Mouse (Mus musculus): ENCODE measurements around the gene Tead4. TPM values are rescaled to one million over a fixed set of nuclear protein-coding genes. Genes with fewer than 3 reads are reported as not detected.
"Not testable (repeated sequence)": the region's sequence is repeated elsewhere in the genome, so short reads cannot be mapped to it uniquely, and the experiment has no call there.

Gene Tead4
- total and polyA plus RNA-seq, 3 experiments, result 0.98 to 3.7 (median 3.3) TPM

DNA sequence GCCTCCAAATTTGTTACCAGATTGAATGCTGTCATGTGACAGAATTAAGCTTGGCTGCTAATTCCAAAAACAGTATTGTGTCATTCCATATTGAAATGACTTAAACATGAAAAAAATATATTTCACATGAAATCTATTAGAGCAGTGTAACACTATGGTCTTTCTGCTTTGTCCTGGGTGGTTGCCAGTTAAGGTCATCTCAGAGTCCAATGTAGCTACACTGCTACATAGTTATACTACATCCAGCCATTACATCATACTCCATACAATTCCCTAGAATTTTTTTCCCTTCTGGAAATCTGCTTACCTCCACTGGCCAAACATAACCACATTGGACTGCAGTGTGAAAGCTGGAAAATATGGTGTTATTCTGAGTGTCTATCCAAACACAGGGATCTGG is 77.5 kb downstream of the Tead4 start:
- Histone ChIP-seq H3K9ac (ENCODE audit: low read depth, low read length) (no peak overlapping the region), H3K27ac (no peak overlapping the region), H3K27me3 (ENCODE audit: control insufficient read depth, insufficient read depth, low read length) (no peaks in the 10 kb centered on the region), H3K4me1 (ENCODE audit: control insufficient read depth, insufficient read depth, low read length) (no peaks in the 10 kb centered on the region), H3K36me3 (ENCODE audit: control insufficient read depth, insufficient read depth, low read length) (no peaks in the 10 kb centered on the region), H3K79me2 (replicated peaks; ENCODE audit: control insufficient read depth, insufficient read depth, low read length) (no peaks in the 10 kb centered on the region), H3K4me3 (no peak overlapping the region)
- intact Hi-C loops (cut with DNase I), result loop anchor here (10.0 kb wide), 1 partner anchor 262 kb away; no protein-coding TSS in a partner anchor
- no peak for DNase-seq
- TF ChIP-seq POLR2A (IDR thresholded peaks at IDR 0.05; ENCODE audit: insufficient read depth, low read depth, low read length), result no peak
- no peak for TF ChIP-seq EP300 (IDR thresholded peaks at IDR 0.05; ENCODE audit: insufficient read depth, low read depth, low read length)
- TF ChIP-seq CTCF (IDR thresholded peaks at IDR 0.05), result no peak

- H3K4me1 ChIP-seq (ENCODE audit: control insufficient read depth, insufficient read depth, low read length); H3K4me3 ChIP-seq; H3K27me3 ChIP-seq (ENCODE audit: control insufficient read depth, insufficient read depth, low read length); H3K27ac ChIP-seq; DNase-seq; H3K36me3 ChIP-seq (ENCODE audit: control insufficient read depth, insufficient read depth, low read length); H3K9ac ChIP-seq (ENCODE audit: low read depth, low read length); intact Hi-C loops (cut with DNase I); H3K79me2 ChIP-seq (replicated peaks; ENCODE audit: control insufficient read depth, insufficient read depth, low read length): not testable (repeated sequence)
- 91% methylated on average over 4 of the region's 4 CpGs for WGBS
Measured at GRCm38 (mm10) chr6:128215004-128215403, 85.6 kb downstream of the Tead4 start.

- not testable (repeated sequence) for H3K36me3 ChIP-seq (ENCODE audit: control insufficient read depth, insufficient read depth, low read length); H3K27ac ChIP-seq; DNase-seq
Measured at GRCm38 (mm10) chr6:128209199-128209598, 91.4 kb downstream of the Tead4 start.

DNA sequence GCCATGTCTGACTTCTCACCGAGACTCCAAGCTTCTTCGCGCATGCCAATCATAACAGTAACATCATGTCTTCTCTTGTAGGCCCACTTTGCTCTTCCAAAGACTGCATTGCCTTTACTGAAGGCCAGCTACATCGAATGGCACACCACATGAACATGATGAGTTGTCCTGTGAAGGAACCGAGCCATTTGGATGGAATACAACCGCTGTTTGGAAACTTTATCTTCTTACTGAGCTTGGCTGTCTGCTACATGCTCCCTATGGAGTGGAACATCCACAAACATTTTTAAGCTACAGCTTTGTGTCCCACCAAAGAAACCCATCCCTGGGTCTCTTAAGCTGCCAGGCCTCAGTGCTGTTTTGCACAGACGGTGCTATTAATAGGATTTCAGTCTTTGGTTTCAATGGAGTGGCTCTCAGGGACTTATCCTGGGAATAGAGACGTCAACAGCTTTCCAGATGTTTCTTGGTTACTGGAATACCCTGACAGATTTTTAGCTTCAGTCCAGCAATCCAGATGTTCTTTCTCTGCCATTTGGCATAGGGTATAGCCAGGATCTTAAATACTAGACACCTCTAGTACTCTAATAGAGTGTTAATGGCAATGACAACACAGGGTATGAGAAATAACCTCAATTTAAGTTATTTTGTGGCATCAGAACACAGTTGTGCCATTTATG is 92.0 kb downstream of the Tead4 start:
- no peak overlapping the region for H3K9ac ChIP-seq (ENCODE audit: low read depth, low read length)
- intact Hi-C loops (cut with DNase I), result loop anchor here (10.0 kb wide), 1 partner anchor 206 kb away; no protein-coding TSS in a partner anchor
- H3K79me2 ChIP-seq (replicated peaks; ENCODE audit: control insufficient read depth, insufficient read depth, low read length), result no peaks in the 10 kb centered on the region
- H3K36me3 ChIP-seq (ENCODE audit: control insufficient read depth, insufficient read depth, low read length), result no peaks in the 10 kb centered on the region
- H3K4me3 ChIP-seq, result no peak overlapping the region
- DNase-seq, result no peak
- no peak overlapping the region for H3K27ac ChIP-seq
- H3K27me3 ChIP-seq (ENCODE audit: control insufficient read depth, insufficient read depth, low read length), result no peaks in the 10 kb centered on the region
- H3K4me1 ChIP-seq (ENCODE audit: control insufficient read depth, insufficient read depth, low read length), result no peaks in the 10 kb centered on the region; the same call in 1 of the 2 replicates
- TF ChIP-seq EP300 (IDR thresholded peaks at IDR 0.05; ENCODE audit: insufficient read depth, low read depth, low read length), result no peak
- no peak for TF ChIP-seq POLR2A (IDR thresholded peaks at IDR 0.05; ENCODE audit: insufficient read depth, low read depth, low read length)
- TF ChIP-seq CTCF (IDR thresholded peaks at IDR 0.05), result no peak
- WGBS, result 67% methylated on average over 8 of the region's 8 CpGs

More at GRCm38 (mm10) chr6:128209199-128209598, 91.4 kb downstream of the Tead4 start:
- not testable (repeated sequence) for H3K27me3 ChIP-seq (ENCODE audit: control insufficient read depth, insufficient read depth, low read length); H3K79me2 ChIP-seq (replicated peaks; ENCODE audit: control insufficient read depth, insufficient read depth, low read length); H3K4me1 ChIP-seq (ENCODE audit: control insufficient read depth, insufficient read depth, low read length); H3K4me3 ChIP-seq; H3K9ac ChIP-seq (ENCODE audit: low read depth, low read length)
- WGBS, result 84% methylated on average over 1 of the region's 1 CpGs
- intact Hi-C loops (cut with DNase I), result loop anchor here (10.0 kb wide), 1 partner anchor 206 kb away; no protein-coding TSS in a partner anchor

DNA sequence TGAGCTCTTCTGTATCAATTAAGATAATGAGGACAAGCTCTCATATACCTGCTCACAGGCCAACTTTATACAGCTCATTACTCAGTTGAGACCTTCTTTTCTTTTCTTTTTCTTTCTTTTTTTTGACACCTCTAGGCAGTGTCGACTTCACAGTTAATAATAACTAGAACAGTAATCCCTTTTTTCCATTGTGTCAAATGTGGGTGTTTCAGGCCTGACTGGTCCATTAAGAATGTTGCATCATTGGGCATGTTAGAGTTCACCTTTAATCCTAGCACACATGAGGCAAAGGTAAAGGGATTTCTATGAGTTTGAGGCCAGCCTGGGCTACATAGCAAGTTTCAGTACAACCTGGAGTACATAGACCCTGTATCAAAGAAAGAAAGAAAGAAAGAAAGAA is 97.1 kb downstream of the Tead4 start:
- Histone ChIP-seq H3K4me3 (no peak overlapping the region), H3K27ac (no peak overlapping the region), H3K4me1 (ENCODE audit: control insufficient read depth, insufficient read depth, low read length) (no peaks in the 10 kb centered on the region), H3K36me3 (ENCODE audit: control insufficient read depth, insufficient read depth, low read length) (no peaks in the 10 kb centered on the region), H3K79me2 (replicated peaks; ENCODE audit: control insufficient read depth, insufficient read depth, low read length) (no peaks in the 10 kb centered on the region), H3K9ac (ENCODE audit: low read depth, low read length) (no peak overlapping the region), H3K27me3 (ENCODE audit: control insufficient read depth, insufficient read depth, low read length) (no peaks in the 10 kb centered on the region)
- TF ChIP-seq CTCF (IDR thresholded peaks at IDR 0.05) (no peak), EP300 (IDR thresholded peaks at IDR 0.05; ENCODE audit: insufficient read depth, low read depth, low read length) (no peak), POLR2A (IDR thresholded peaks at IDR 0.05; ENCODE audit: insufficient read depth, low read depth, low read length) (no peak)
- WGBS, result 72% methylated on average over 1 of the region's 1 CpGs
- intact Hi-C loops (cut with DNase I), result loop anchor here (5.0 to 10.0 kb wide), 2 partner anchors 159 to 211 kb away; partner anchors contain the start of genes Foxm1 and Rhno1
- no peak for DNase-seq

DNA sequence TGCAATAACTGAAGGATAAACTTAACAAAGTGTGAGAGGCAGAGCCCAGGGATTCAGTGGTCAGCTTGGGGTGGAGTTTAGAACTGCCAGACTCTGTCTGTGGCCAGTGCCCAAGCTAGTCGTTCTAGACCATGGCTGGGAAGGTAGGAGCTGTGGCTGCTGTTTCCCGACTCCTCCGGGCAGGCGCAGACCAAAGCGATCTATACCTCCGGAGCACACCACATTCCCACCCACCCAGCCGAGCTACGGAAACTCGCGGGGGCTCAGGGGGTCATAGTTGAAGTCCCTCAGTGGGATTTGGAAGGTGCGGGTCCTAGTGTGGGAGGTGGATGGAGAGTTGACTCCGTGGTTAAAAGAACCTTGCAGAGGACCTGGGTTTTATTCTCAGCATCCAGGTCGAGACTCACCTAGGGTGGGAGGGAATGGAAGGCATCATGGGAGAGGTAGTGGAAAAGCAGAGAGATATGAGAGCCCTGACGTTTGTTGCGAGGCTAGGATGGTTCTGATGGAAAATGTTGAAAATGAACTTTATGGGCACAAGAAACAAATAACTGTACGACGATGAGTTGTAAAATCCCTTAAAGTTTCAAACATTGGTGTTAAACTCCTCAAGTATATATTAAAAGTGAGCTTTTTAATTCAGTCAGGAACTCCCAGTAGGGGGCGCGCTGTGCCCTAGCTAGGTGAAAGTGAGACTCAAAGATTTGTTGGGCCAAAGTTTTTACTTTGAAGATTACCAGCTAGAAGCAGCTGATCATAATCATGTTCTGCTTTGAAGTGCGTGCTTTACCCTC is 99.6 kb downstream of the Tead4 start:
- intact Hi-C loops (cut with DNase I), result loop anchor here (1.0 to 10.0 kb wide), 5 partner anchors 56 to 214 kb away; partner anchors contain the start of genes Foxm1, Rhno1 and Tead4
- peak; percentile 53 to 77 for DNase-seq
- peak overlapping the region; percentile 47 for H3K9ac ChIP-seq (ENCODE audit: low read depth, low read length)

More for the DNA sequence above, 99.6 kb downstream of the Tead4 start:
- no peaks in the 10 kb centered on the region for H3K4me1 ChIP-seq (ENCODE audit: control insufficient read depth, insufficient read depth, low read length)
- H3K36me3 ChIP-seq (ENCODE audit: control insufficient read depth, insufficient read depth, low read length), result no peaks in the 10 kb centered on the region
- 2% methylated on average over 20 of the region's 20 CpGs for WGBS
- peak overlapping the region; percentile 63 for H3K4me3 ChIP-seq
- H3K27me3 ChIP-seq (ENCODE audit: control insufficient read depth, insufficient read depth, low read length), result no peaks in the 10 kb centered on the region
- peak overlapping the region; percentile 44 for H3K27ac ChIP-seq
- no peaks in the 10 kb centered on the region for H3K79me2 ChIP-seq (replicated peaks; ENCODE audit: control insufficient read depth, insufficient read depth, low read length)
- no peak for TF ChIP-seq EP300 (IDR thresholded peaks at IDR 0.05; ENCODE audit: insufficient read depth, low read depth, low read length)
- TF ChIP-seq CTCF (IDR thresholded peaks at IDR 0.05), result peak; percentile 89
- peak; percentile 33; the same call in 1 of the 2 replicates for TF ChIP-seq POLR2A (IDR thresholded peaks at IDR 0.05; ENCODE audit: insufficient read depth, low read depth, low read length)
